Mouse (Mus musculus) olfactory bulb, adult 2 months (tissue): ENCODE measurements around the gene Gsta4.

Source experiments
- CTCF ChIP-seq: fragments of 200-500 bp; IDR thresholded peaks from 2 replicates; pipeline ENCODE4 v1.5.1; 2012; ENCODE audit warnings: low read depth, mild to moderate bottlenecking, low read length, moderate library complexity; ENCODE audit not compliant: insufficient read depth
- POLR2A ChIP-seq: fragments of 200-500 bp; IDR thresholded peaks from 2 replicates; pipeline ENCODE4 v1.6.1; 2012; ENCODE audit warnings: mild to moderate bottlenecking, low read depth, low read length, moderate library complexity; ENCODE audit not compliant: insufficient read depth

- TF ChIP-seq CTCF (no peak), POLR2A (no peak)
Observed at GRCm38 (mm10) chr9:78166694-78167452, 15.7 kb upstream of the Gsta4 start.
